Mouse (Mus musculus): ENCODE results near the gene Wipf3. TPM values are rescaled to one million over a fixed set of nuclear protein-coding genes. Genes with fewer than 3 reads are reported as not detected.

Wipf3 gene
- total and polyA plus RNA-seq, 3 experiments, result 0.65 to 2.0 (median 1.3) TPM

DNA sequence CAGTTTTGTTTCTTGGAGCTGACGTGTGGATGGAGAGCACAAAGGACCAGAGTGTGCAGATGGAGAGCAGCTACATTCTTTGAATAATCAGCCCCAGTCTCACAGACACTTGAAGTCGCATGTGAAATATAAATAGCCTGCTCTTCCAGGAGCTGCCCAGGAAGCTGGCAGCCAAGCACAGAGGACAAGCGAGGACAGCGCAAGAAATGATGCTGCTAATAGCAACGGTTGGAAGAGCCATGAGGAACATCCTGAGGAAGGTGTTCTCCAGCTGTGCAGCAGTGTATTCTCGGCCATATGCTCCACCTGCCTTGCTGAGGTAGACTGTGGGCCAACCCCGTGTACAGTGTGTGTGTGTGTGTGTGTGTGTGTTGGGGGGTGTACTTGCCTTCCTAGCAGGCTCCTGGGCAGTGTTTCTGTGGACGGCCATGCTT is 101.7 kb downstream of the Wipf3 start:
- no peak for DNase-seq

GRCm38 (mm10) chr6:54535485-54535884 is 106.1 kb downstream of the Wipf3 start:
- DNase-seq, result peak; percentile 29

DNA sequence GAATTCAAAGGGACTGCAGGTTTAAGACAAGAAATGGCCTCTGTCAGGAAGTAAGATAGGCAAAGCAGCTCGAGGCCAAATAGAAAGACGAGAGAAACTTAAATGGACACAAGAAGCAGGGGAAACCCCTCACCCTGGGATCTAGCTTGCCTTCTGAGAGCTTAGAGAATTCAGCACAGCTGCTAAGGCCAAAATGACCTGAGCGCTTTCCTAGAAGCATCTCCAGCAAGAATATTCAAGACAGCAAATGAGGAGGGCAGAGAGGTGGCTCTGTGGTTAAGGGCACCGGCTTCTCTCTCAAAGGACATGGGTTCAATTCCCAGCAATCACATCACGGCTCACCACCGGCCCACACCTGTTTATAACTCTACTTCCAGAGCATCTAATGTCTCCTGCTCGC is 107.7 kb downstream of the Wipf3 start:
- DNase-seq, result no peak

- no peak for DNase-seq
These were observed 109.4 kb downstream of the Wipf3 start for GRCm38 (mm10) chr6:54538773-54539173.

GRCm38 (mm10) chr6:54539396-54539795 is 110.0 kb downstream of the Wipf3 start:
- no peak for DNase-seq

DNA sequence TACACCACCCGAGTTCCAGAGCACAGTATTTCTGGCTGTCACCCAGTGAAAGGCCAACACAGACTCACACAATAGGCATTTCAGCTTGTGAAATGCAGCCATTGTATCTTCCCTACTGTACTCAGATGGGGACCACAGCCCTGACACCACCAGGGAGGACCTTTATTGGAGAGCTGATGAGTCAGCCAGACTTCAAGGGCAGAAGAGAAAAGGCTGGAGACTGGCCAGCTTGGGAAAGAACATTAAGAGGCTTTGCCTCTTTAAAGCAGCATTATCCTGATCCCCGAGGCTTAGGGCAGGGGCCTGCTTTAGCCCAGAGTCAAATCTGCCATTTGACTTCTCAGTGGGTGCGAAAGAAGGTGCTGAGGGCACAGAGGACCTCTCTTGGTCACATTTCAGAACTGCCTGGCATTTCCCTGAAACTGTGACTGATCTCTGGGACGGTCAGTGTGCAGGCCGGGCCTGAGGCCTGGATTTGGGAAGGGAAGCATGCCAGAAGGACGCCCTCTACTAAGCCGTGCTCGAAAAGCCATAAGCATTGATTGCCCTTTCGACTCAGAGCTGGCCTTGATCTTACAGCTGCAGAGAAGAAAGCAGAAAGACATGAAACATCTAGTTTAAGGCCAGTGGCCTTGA is 111.0 kb downstream of the Wipf3 start:
- peak; percentile 90 for DNase-seq

- no peak for DNase-seq
These were observed 113.4 kb downstream of the Wipf3 start for GRCm38 (mm10) chr6:54542836-54543235.

DNA sequence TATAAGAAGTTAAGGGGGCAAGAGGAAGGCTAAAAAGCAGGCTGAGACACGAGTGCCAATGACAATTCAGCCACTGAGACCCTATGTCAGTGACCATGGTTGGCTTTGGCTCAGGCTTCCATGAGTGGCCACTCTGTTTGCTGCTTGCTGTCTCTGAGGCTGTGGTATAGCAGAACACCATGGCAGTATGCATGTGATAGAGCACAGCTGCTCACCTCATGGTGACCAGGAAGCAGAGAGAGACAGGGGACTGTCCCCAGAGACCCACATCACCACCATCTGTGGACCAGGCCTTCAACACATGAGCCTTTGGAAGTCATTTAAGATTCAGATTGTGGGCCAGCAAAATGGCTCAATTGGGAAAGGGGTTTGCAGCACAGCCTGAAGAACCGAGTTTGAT is 114.2 kb downstream of the Wipf3 start:
- no peak for DNase-seq

GRCm38 (mm10) chr6:54548314-54549019 is 119.1 kb downstream of the Wipf3 start:
- DNase-seq, result no peak

GRCm38 (mm10) chr6:54549311-54549710 is 119.9 kb downstream of the Wipf3 start:
- DNase-seq, result no peak

- DNase-seq, result no peak
These were observed 121.5 kb downstream of the Wipf3 start for GRCm38 (mm10) chr6:54550801-54551323.

- no peak for DNase-seq
These were observed 123.5 kb downstream of the Wipf3 start for GRCm38 (mm10) chr6:54552721-54553413.

Other genes starting within 250 kb of the Wipf3 start
- 1 to 10 TPM; 2.1 to 6.2 TPM for gene Prr15, start 103.8 kb upstream of the Wipf3 start, total RNA-seq (2021)
- 1.4 and 3.0 TPM in 2 replicates for gene Prr15, start 103.8 kb upstream of the Wipf3 start, polyA plus RNA-seq (2012; rRNA removed)
- gene Scrn1, start 136.9 kb downstream of the Wipf3 start, total RNA-seq (2021), result 10 to 100 TPM; 31.4 to 53.7 TPM
- gene Scrn1, start 136.9 kb downstream of the Wipf3 start, polyA plus RNA-seq (2012; rRNA removed), result 7.7 and 9.6 TPM in 2 replicates
- 10 to 100 TPM; 17.8 to 18.0 TPM for gene Plekha8, start 165.5 kb downstream of the Wipf3 start, total RNA-seq (2021)
- 2.6 and 2.8 TPM in 2 replicates for gene Plekha8, start 165.5 kb downstream of the Wipf3 start, polyA plus RNA-seq (2012; rRNA removed)
- gene Fkbp14, start 167.7 kb downstream of the Wipf3 start, total RNA-seq (2021), result 10 to 100 TPM; 14.9 to 28.4 TPM
- 2.1 and 2.8 TPM in 2 replicates for gene Fkbp14, start 167.7 kb downstream of the Wipf3 start, polyA plus RNA-seq (2012; rRNA removed)